Mouse (Mus musculus) embryo, embryonic 11.5 days (tissue): ENCODE data around the gene Ap2a1.

ENCODE experiments used
- DNase-seq: peaks from one replicate; pipeline ENCODE4 v3.0.0-alpha.2; 2012; ENCODE audit warnings: low read depth, low spot score

The Ap2a1 gene

DNA sequence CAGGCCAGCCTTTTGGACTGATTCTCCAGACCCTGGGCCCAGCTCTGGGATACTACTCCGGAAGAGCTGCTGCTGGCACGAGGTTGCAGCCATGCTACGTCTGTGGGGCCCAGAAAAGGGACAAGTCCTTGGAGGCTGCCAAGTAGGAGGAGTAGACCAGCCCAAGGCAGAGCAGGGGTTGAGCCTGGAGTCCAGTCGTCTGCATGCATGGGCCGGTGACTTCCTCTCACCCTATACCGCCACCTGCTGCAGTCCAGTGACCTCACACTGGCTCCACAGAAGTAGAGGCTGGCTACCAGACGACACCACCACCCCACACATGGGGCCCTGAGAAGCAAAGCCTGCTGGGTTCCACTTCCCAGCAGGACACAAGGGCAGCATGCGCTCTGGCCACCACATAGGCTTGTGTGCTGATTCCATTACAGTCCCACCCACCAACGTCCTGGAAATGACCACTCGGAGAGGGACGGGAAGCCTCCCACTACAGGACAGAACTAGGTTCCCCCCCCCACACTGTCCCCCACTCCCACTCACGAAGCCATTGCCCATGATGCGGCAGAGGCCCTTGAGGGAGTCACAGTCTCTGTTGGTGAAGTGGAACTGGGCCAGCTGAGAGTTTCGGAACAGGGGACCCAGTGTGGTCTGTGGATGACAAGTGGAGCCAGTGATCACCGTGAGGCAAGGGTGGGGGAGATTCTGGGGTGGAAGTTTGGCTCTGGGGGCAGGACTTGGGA, 62.9 kb downstream of the Ap2a1 start:
- DNase-seq = no peak

DNA sequence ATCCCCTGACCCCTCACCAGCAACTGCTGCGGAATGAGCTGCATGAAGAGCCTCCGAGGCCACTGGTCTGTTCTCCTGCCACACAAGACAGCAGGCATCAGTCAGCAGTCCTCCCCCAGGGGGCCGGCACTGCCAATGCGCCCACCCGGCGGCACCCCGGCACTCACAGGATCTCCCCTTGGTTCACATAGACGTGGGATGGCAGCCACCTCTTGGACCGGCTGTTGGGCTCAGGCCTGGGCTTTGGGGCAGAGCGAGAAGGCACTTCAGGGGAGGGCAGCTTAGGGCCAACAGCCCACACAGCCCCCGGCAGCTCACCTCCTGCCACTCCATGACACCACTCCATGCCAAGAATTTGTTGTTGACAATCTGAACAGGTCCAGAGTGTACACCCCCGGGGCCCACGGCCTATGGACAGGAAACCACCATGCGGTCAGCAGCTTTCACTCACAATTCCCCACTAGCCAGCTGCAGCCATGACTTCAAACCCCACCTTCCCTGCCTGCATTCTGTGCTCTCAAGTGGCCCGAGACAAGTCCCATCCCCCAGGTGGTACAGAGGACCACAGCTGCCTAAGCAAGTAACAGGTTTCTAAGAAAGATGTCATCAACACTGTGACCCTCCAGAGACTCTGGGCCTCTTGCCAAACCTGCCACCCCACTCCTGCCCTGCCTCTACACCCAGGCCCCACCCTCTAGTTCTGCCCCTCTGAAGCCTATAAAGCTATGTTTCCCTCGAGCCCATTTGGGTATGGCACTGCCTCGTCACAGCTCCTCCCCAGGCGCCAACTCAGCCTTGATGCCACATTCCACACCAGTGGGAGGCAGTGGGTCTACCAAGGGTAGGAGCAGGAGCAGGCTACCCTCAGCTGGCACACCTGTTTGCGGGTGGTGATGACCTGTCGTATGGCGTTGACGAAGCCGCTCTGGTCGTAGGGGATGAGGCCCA, 64.4 kb downstream of the Ap2a1 start:
- no peak for DNase-seq

DNA sequence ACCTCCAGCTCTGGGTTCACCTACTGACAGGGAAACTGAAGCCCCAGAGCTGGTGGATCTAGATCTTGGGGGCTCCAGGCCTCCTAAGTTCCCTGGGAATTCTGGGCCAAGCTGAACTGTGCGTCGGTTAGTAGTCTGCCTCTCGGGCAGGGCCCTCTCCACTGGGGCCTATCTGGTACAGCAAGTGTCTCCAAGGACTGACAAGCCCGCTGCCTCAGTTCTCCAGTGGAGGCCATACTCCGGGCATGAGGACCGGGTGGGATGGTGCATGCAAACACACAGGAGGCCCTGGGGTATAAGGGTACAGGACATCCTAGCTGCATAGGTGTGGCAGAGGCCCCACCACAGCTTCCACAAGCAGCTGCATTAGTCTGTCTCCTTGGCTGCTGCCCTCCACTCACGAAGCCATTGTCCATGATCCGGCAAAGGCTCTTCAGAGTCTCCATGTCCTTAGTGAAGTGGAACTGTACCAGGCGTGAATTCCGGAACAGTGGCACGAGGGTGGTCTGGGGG, 65.3 kb downstream of the Ap2a1 start:
- no peak for DNase-seq

DNA sequence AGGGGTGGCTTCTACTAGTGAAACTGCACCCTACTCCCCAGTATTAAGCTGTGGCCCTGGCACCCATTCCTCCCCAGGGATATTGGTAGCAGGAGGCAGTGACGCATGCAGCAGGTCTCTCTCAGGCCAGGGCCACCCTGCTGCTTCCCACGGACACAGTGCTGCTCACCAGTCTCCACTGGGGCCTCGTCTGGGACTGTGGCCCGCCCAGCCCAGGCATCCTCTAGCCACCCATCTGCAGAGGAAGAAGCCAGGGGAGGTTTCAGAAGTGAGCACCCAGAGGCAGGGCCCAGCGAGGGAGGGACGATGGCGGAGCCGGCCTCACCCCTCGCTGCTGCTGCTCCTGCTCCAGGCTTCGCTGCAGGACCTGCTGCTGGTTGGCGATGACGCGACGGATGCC, 66.1 kb downstream of the Ap2a1 start:
- DNase-seq = no peak

DNA sequence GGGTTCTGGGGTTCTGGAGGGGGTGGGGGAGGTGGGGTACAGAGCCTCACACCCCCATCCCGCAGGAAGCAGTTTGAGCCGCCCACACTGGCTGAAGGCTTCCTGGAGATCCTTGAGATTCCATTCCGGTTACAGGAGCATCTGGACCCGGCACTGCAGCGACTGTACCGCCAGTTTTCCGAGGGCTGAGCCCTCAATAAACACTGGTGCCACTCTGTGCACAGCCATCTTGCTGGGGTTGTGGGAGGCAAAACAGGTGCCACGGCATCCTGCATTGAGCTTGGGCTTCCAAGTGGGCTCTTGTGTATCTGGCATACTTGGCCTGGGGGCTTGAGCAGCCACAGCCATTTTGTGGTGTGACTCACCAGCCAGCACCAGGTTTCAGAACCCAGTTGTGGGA, 66.9 kb downstream of the Ap2a1 start:
- DNase-seq = no peak

DNA sequence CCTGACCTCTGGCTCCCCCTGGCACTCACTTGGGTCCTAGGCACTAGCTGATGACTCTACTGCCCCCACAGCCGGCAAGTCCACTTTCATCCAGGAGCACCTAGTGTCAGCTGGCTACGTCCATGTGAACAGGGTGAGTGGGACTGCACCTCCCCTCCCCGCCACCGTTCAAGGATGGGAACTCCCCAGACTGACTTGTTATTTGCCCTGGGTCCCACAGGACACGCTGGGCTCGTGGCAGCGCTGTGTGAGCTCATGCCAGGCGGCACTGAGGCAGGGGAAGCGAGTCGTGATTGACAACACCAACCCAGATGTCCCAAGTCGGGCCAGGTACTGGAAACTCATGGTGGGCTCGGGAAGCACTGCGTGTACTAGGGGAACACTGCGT, 67.9 kb downstream of the Ap2a1 start:
- no peak for DNase-seq

DNA sequence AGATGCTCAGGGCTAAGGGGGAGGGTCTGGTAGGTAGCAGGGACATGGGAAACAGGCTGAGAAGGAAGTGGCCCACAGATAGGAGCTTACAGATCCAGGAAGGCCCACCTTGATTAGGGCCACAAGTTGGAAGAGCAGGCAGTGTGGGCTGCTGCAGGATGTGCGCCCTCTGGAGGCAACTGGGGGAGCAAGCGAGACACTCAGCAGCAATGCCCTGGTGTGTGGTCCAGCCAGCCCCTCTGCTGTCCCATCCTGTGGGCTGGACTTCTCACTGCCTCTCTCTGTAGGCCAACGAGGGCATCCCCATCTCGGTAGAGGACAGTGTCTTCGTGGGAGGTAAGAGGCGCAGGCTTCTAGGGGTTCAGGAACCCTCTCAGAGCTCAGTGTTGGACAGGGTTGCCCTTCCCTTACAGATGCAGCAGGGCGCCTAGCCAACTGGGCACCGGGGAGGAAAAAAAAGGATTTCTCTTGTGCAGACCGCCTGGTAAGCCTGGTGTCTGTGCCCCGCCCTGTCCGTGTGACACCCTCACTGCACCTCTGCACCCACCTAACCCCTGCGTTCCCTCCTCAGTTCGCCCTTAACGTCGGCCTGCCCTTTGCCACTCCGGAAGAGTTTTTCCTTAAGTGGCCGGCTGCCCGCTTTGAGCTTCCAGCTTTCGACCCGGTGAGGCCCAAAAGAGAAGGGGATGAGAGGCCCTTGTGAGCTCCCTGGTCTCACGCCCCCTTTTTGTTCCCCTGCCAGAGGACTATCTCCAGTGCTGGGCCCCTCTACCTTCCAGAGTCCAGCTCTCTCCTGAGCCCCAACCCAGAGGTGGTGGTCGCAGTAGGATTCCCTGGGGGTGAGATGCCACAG, 68.5 kb downstream of the Ap2a1 start:
- DNase-seq = no peak

DNA sequence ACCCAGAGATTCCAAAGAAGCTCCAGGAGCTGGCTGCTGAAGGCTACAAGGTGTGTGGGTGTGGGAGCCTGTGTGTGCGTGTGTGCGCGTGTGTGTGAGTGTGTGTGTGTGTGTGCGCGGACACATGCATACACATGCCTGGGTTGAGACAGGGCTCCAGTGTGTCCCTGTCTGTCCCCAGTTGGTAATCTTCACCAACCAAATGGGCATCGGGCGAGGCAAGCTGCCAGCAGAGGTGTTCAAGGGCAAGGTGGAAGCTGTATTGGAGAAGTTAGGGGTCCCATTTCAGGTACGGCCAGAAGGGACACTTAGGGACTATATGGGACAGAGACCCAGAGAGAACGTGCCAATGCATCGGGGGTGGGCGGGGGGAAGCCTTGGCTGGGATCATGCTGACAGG, 69.4 kb downstream of the Ap2a1 start:
- DNase-seq = no peak

DNA sequence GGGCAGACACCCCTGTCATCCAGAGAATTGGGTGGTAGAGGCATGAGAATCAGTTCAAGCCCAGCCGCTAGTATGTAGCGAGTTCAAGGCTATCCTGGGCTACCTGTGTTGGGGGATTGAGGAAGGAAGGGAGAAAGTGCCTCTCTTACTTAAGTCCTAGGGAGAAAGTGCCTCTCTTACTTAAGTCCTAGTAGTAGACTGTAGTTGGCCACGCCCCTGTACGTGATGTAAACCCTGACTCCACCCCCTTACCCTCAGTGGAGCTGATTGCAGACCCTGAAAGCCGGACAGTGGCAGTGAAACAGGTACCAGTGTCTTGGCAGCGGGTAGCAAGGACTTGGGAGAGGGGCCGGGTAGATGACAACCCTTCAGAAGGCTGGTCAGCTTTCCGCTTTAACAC, 71.4 kb downstream of the Ap2a1 start:
- no peak for DNase-seq

DNA sequence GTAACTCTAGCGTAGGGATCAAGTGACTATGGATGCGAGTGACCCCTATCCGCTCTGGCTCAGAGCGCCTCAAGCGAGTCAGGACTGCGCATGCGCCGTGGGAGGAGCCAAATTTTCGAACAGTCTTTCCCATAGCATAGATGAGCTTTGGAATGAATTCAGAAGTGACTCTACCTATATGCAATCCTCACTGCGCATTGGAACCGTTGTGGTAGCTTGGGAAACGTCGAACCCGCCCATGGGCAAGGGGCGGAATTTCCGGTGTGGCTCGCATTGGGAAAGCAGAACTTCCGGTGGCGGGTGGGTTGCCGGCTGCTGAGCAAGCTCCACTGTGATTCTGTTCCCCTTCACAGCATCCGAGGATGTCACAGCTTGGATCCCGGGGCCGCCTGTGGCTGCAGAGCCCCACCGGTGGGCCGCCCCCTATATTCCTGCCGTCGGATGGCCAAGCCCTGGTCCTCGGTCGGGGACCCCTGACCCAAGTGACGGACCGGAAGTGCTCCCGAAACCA, 72.2 kb downstream of the Ap2a1 start, which contains the start of gene Pnkp:
Gene Pnkp (plus strand): TSS at position 98 of the 511 bp plus-strand sequence.
- DNase-seq = peak; percentile 73

DNA sequence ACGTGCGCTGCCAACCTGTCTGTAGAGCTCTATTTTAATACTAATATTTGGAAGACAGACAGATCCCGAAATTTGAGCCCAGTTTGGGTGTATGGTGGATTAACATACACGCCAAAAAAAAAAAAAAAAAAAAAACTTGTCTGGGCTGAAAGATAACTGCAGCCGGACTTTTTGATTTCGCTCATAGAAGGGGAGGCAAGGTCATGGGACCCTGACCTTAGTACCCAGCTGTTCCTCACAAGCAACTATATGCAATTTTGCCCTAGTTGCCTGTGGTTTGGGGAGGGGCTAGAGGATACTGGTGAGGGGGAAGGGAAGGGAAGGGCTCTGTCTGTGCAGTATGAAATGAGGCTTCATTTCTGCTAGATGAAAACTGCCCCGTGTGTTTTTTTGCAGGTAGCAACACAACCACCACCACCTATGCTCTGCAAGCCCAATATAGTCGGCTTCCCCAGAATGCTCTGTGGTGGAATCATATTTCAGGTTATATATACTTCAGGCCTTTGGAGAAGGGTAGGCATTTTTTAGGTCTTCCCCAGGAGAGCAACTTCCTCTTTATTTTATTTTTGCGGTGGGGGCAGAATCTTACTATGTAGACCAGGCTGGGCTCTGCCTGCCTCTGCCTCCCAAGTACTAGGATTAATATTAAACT, 72.9 kb downstream of the Ap2a1 start:
- DNase-seq = no peak

DNA sequence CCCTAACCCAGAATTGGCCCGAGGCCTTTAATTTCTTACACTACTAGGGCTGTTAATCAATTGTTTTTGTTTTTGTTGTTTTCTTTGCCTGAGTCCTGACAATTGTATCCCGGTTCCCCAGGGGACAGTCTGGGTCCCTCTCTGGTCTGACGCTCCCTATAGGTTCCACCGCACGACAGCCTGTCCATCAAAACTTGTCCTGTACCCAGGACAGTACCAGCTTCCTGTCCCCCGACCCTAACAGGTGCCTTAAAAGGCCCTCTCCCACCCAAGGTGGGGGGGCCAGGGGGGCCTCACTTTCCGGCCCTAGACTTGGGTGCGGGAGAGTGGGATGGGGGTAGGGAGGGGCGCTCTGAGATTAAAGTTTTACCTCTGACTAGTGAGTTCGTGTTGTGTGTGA, 74.3 kb downstream of the Ap2a1 start:
- DNase-seq = no peak

DNA sequence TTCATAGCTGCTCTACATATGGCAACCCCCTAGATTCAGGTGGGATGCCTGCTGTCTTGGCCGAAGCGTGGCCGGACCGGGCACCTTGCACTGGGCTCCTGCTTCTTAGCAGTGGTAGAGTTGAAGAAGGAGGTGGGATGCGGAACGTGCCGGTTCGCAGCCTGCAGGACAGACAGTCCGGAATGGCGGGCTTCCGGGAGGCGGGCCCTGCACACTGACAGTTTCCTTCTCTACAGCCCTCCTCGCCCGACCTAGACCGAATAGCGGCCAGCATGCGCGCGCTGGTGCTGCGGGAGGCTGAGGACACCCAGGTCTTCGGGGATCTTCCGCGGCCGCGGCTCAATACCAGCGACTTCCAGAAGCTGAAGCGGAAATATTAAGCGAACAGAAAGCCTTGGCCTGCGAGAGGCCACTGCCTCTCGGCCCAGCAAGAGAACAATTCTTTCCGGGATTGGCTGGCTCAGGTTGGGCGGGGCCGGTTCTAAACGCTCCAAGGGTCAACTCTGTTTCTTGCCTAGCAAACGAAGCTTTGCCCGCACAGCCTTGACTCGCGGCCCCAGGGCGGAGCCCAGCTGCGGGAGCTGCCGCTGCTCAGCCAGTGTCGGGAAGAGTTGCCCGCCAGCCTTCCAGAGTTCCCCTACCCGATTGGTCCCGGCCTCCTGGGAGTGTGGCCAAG, 74.8 kb downstream of the Ap2a1 start:
- no peak for DNase-seq

DNA sequence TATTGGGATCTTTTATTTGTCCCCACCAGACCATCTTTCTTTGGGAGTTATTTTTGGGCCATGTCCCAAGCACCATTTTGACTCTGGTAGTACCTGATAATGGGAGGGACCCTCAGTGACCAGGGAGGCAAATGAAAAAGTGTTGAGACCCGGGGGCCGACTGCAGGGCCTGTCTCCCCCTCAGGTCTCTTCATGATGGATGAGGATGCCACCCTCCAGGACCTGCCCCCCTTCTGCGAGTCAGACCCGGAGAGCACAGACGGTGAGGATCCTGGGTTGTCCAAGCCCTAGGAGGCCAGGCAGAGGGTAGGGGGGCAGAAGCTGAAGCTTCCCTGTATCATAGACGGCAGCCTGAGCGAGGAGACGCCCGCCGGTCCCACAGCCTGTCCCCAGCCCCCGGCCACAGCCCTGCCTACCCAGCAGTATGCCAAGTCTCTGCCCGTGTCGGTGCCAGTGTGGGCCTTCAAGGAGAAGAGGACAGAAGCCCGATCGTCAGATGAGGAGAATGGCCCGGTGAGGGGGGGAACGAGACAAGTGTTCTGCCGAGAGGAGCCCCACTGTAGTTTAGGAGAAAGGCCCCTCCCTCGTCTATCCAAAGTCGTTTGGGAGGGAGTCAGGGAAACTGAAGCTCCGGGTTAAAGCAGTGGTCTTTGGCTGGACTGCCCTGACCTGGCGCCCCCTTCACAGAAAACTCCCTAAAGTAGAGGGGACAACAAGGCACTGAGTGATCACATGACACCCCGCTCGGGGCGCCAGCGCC, 75.5 kb downstream of the Ap2a1 start:
- no peak for DNase-seq

DNA sequence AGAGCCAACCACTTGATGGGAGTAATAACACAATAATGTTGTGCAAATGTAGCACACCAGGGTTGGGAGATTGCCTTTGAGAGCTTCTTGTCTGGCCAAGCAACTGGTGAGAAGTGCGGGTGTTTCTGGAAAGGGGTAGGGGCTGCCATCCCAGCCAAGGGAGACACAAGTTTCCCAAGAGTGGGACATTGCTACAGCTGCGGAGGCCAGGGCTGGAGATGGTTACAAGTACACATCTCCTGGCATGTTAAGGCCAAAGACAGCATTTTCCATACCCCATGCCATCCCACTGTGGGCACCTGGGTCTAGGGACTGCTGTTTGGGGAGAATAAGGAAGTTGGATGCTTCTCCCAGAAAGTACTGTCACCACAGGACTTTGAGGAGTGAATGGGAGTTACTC, 76.2 kb downstream of the Ap2a1 start:
- DNase-seq = no peak

DNA sequence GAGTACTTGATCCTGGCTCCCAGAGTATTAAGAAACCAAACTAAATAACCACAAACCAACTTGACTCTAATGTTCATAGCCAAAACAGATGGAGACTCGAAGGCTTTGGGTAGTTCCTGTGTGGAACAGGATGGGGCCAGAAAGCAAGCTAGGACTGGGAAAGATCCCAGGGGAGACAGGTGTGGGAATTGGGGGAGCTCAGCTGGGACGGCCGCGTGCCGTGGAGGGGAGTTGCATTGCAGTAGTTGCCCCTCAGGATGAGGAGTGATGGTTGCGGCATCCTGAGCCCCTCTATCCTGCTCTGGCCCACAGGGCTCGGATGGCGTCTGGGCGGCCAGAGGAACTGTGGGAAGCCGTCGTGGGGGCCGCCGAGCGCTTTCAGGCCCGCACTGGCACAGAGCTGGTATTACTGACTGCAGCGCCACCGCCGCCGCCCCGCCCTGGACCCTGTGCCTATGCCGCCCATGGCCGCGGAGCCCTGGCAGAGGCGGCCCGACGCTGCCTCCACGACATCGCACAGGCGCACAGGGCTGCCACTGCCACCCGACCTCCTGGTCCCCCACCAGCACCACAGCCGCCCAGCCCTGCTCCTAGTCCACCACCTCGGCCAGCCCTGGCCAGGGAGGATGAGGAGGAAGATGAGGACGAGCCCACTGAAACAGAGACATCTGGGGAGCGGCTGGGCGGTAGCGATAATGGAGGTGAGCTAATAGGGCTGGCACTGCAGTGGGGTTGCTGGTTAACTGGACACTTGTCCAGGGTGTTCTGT, 76.9 kb downstream of the Ap2a1 start:
- no peak for DNase-seq

DNA sequence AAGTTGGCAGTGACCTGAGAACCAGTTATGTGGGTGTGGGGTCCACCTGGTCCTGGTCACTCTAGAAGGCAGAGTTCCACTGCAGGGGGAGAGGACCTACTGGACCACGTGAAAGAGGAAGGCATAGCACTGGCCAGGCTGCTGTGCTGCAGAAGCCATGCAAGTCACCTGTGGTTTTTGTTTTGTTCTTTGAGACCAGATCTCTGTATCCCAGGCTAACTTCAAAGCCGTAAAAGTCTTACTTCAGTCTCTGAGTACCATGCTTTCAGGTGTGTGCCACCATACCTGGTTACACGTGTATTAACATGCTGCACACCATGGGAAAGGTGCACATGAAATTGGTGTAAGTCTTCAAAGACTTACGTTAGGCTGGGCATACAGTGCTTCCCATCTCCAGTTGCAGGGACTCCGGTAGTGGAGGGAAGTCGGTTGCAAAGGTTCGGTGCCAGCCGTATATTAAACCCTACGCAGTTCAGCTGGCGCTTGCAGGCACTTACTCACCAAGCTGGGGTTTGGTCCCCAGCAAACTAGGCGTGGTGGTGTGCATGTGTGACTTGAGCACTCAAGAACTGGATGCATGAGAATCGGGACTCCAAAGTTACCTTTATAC, 77.6 kb downstream of the Ap2a1 start:
- DNase-seq = no peak
